Mouse (Mus musculus) retina, embryonic 14.5 days (tissue): Measurements from ENCODE around the gene Arl13b.

Source experiments
- DNase-seq: peaks from one replicate; pipeline ENCODE4 v3.0.0-alpha.2; 2015; ENCODE audit warnings: low spot score

Arl13b gene

GRCm38 (mm10) chr16:62846498-62847312, at the start of gene Arl13b:
Gene Arl13b (minus strand): TSS chr16:62847040.
- DNase-seq = peak; percentile 98

DNA sequence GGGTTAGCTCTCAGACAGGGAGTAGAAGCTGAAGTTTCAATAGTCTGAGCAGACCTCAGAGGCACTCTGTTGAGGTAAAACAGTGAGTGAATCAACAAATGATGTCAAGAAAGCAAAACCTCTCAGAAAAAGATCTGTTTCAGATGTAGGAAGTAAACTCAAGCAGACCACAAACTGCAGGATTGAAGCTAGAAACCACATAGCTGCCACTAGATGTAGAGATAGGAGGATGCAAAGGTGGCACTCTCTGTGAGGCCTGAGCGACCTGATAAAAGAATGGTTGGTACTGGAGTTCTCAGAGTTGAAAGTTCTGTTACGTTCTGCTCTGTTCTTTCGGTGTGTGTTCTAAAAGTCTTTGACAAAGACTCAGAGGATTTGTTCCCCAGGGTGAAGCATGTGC, 49.0 kb upstream of the Arl13b start:
- DNase-seq = no peak

DNA sequence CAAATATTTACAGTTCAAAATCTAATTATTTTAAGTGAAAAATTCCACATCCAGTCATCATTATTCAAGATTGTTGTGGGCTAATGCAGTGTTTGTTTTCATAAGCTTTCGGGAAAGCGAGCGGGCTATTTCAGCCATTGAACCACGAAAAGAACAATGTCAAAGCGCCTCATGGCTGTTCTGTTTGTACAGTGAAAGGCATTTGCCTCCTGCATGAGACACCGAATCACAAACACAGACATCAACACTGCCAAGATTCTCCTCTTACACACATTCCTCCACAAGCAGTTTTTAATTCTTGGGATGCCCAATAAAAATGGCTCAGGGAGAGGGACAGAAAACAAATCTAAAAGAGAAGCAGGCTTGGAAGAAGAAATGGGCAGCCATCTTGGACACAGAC, 27.2 kb upstream of the Arl13b start:
- DNase-seq = no peak

- DNase-seq = no peak
Measured at GRCm38 (mm10) chr16:62873180-62873579, 26.3 kb upstream of the Arl13b start.

GRCm38 (mm10) chr16:62872688-62873117, 25.9 kb upstream of the Arl13b start:
- peak; percentile 43 for DNase-seq

DNA sequence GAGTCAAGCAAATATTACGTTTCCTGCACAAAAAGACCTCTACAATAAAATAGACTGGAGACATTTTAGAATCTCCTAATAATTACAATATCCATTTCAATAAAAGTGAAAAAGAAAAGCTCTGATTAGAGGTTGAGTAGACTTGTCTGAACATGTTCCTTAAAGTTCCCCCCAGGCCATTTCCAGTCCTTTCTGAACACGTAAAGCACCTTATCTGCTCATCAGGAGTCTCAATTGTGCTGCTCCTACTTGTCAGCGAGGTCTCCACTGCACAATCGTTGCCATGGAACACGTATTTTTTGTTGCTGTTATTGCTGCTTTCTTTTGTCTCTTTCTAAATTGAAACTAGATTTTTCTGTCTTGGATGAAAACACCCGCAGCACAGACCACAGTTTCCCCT, 14.6 kb upstream of the Arl13b start:
- DNase-seq = no peak

DNA sequence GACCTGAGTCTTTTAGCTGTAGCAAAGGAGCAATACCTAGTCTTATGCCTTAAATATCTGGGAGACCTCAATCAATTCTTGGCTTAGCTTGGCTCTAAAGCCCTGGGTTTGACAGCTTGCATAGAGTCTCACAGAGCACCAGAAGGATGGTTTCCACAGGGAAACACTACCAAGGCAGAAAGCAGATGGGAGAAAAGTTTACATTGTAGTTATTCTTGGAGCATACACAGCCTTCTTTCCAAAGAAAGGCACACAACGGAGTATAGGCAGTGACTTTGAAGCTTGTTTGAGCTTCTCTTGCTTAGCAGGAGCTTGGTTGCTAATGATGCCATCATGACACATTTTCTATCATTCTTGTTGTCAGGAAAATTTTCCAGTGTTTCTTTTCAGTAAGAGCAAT, 13.3 kb upstream of the Arl13b start:
- DNase-seq = no peak

DNA sequence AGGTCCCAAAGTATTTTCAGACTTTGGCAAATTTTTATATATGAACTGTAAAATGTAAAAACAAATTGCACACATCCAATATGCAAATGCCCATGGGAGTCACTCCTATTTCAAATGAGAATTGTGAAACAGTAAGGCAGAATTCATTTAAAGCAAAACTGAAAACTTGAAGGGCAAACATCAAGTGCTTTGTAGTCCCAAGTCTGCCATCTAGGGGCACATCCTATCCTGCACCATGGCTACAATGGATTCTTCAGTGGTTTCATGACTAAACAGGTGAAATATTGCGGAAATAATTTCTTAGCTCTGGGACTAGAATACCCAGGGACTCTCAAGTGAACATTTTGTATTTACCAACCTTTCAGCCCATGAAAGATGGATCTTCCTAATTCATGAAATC, 11.2 kb upstream of the Arl13b start:
- DNase-seq = no peak

- DNase-seq = no peak
Measured at GRCm38 (mm10) chr16:62857498-62857897, 10.7 kb upstream of the Arl13b start.

DNA sequence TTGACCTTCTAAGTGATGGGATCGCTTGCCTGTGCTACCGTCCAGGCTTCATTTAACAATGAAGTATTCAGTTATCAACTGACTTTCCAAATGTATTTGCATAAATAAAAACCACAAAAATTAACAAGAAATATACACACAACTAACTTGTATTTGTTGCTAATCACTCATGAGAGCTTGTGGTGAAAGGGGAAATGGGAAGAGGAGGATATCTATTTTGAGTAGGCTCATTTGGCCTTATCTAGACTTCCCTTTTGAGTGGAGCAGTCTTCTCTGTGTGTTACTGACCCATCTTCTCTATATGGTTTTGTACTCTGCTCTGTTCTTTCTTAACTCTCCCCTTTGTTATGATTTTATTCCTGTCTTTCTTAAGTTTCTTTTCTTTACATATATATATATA, 9.4 kb upstream of the Arl13b start:
- DNase-seq = no peak

- DNase-seq = no peak
Measured at GRCm38 (mm10) chr16:62855385-62855784, 8.5 kb upstream of the Arl13b start.

DNA sequence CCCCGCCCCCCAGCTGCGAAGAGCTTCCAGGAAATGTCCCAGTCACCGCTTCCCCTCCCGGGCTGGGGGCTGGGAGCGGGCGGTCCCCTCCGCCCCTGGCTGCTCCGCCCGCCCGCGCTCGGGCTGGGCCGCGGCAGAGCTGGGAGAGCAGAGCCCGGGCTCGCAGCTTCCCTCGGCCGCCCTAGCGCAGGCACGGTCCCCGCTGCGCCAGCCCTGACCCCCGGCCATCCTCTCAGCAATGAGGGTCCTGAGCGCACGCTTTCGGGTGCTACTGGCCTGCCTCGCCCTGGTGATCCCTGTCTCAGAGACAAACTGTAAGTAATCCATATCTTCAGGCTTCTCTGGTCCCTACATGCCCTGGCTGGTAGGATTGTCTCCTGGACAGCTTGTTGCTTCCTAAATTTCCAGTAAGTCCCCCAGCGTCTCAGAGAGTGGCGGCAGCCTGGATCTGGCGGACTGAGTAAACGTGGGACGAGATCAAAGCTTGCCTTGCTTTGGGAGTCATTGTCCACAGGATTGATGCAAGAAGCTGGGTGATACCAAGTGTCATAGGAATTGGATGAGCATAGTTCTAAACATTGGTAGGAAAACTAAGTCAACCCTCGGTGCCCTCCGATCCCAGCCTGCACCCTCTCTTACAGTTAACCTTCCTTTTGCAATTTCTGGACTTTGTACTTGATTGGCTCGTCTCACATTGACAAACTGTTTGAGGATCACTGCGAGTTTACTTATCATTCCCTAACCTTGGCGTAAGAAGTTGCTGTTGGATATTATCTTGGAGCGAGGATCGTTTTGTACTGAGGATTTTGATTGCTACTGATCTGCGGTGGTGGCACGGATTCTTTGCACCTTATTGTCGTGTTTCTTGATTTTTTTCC, 7.6 kb upstream of the Arl13b start, which contains the start of gene Pros1:
Gene Pros1, plus strand, starts transcription at position 117 of the 878 bp plus-strand sequence.
- DNase-seq = peak; percentile 69

- peak; percentile 14 for DNase-seq
Measured at GRCm38 (mm10) chr16:62853611-62854126, 6.8 kb upstream of the Arl13b start.

GRCm38 (mm10) chr16:62852464-62853252, 5.8 kb upstream of the Arl13b start:
- peak; percentile 36 for DNase-seq

- no peak for DNase-seq
Measured at GRCm38 (mm10) chr16:62845341-62845740, 1.5 kb downstream of the Arl13b start.

GRCm38 (mm10) chr16:62834016-62834735, 12.7 kb downstream of the Arl13b start:
- DNase-seq = no peak

- peak; percentile 81 for DNase-seq
Measured at GRCm38 (mm10) chr16:62832481-62832880, 14.4 kb downstream of the Arl13b start.

GRCm38 (mm10) chr16:62832027-62832426, 14.8 kb downstream of the Arl13b start:
- no peak for DNase-seq

DNA sequence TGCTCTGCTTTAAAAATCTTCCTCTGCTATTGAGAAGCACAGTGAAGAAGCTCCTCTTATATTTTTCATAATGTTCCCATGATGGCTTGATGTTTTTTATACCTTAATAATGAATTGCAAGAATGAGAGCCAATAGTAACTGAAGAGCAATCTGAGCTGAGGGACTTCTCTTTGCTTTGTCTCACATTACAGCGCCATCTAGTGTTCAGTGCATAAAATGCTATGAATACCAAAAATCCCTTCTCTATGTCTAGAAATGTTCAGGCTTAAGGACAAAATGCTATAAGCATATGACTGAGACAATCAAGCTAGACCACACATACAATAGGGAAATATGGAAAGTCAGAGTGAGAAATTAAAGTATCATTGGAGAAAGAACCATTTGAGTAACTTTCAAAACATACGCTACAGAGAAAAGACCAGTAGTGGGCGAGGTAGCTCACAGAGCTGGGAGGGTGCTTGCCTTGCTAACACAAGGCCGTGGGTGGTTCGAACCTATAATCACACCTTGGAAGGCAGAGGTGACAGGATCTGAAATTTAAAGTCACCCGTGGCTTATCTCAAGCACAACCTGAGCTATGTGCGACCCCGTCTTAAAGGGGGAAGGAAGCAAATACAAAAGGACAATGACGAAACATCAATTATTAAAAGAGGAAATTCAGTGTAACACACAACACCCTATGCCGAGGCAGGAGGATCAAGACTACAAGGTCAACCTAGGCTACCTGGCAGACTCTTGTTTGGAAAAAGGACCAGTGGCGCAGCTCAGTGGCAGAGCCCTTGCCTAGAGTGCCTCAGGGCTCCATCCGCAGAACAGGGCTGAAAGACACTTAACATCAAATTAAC, 20.5 kb downstream of the Arl13b start:
- DNase-seq = peak; percentile 79

- DNase-seq = no peak
Measured at GRCm38 (mm10) chr16:62822472-62822871, 24.4 kb downstream of the Arl13b start.
